Mouse (Mus musculus): Measurements from ENCODE around the gene Rapgef1. TPM values are rescaled to one million over a fixed set of nuclear protein-coding genes. Genes with fewer than 3 reads are reported as not detected.

Gene Rapgef1
- polyA plus RNA-seq, 1 experiment from 2014 or later, result 11.3 TPM

DNA sequence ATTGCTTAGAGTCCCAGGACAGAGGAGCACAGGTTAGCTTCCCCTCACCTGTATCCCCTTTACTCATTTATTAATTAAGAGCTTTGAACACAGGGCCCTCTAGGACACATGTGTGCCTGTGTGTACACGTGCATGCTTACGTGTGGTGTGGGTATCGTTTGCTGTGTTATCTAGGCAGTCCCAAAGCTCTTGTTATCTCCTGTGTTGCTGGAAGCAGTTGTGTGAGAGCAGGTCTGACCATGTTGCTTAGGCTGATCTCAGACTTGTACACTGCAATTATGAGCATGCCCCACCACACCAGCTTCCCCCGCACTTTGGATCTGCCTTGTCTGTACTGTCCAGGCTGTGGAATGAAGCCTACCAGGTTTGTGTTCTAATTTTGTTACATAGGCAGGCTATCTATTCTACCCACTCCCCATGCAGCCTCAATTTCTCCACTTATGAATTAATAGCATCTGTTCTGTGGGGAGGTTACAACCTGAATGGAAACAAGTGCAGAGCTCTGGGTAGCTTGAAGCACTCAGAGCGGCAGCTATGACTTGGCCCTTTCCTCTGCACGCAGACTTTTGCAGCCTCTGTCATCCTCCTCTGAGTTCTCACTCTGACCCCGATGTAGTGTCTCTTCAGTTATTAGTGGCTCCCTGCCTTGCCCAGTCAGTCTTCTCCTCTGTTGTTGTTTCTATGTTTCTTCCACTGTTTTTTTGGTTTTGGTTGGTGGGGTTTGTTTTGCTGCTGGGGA, 63.9 kb downstream of the Rapgef1 start:
- no peak overlapping the region for H3K9ac ChIP-seq (ENCODE audit: low read length)
- 75% methylated on average over 7 of the region's 7 CpGs for WGBS
- H3K4me1 ChIP-seq (ENCODE audit: control insufficient read depth, insufficient read depth, low read length), result no peaks in the 10 kb centered on the region
- H3K4me2 ChIP-seq (ENCODE audit: low read depth, low read length), result no peak overlapping the region
- H3K27ac ChIP-seq (ENCODE audit: low read length), result no peak overlapping the region
- no peak overlapping the region for H3K4me3 ChIP-seq (ENCODE audit: low read length)
- no peaks in the 10 kb centered on the region for H3K9me3 ChIP-seq (replicated peaks; ENCODE audit: control insufficient read depth, low read length)
- ATAC-seq (replicated peaks; ENCODE audit: extremely low read depth, insufficient read depth, low FRiP score), result no peak
- H3K36me3 ChIP-seq (ENCODE audit: control insufficient read depth, insufficient read depth), result no peaks in the 10 kb centered on the region
- no peaks in the 10 kb centered on the region for H3K27me3 ChIP-seq (ENCODE audit: control insufficient read depth, insufficient read depth, low read length)

- Histone ChIP-seq H3K9me3 (replicated peaks; ENCODE audit: control insufficient read depth, low read length) (no peaks in the 10 kb centered on the region), H3K27me3 (ENCODE audit: control insufficient read depth, insufficient read depth, low read length) (no peaks in the 10 kb centered on the region), H3K4me3 (ENCODE audit: low read length) (no peak overlapping the region), H3K4me2 (ENCODE audit: low read depth, low read length) (no peak overlapping the region), H3K36me3 (ENCODE audit: control insufficient read depth, insufficient read depth) (peaks cover 4% of the 10 kb centered on the region; the same call in 1 of the 2 replicates), H3K9ac (ENCODE audit: low read length) (no peak overlapping the region), H3K4me1 (ENCODE audit: control insufficient read depth, insufficient read depth, low read length) (peaks cover 4% of the 10 kb centered on the region; the same call in 1 of the 2 replicates), H3K27ac (ENCODE audit: low read length) (no peak overlapping the region)
- WGBS, result 53% methylated on average over 2 of the region's 2 CpGs
- ATAC-seq (replicated peaks; ENCODE audit: extremely low read depth, insufficient read depth, low FRiP score), result no peak
These were observed 65.0 kb downstream of the Rapgef1 start for GRCm38 (mm10) chr2:29684498-29684897.

- H3K27me3 ChIP-seq (ENCODE audit: control insufficient read depth, insufficient read depth, low read length), result no peaks in the 10 kb centered on the region
- no peaks in the 10 kb centered on the region for H3K9me3 ChIP-seq (replicated peaks; ENCODE audit: control insufficient read depth, low read length)
- no peak overlapping the region for H3K4me2 ChIP-seq (ENCODE audit: low read depth, low read length)
- no peak for ATAC-seq (replicated peaks; ENCODE audit: extremely low read depth, insufficient read depth, low FRiP score)
- no peak overlapping the region for H3K27ac ChIP-seq (ENCODE audit: low read length)
- no peak overlapping the region for H3K9ac ChIP-seq (ENCODE audit: low read length)
- peaks cover 17% of the 10 kb centered on the region for H3K36me3 ChIP-seq (ENCODE audit: control insufficient read depth, insufficient read depth)
- peaks cover 7% of the 10 kb centered on the region for H3K4me1 ChIP-seq (ENCODE audit: control insufficient read depth, insufficient read depth, low read length)
- WGBS, result 52% methylated on average over 7 of the region's 7 CpGs
- no peak overlapping the region for H3K4me3 ChIP-seq (ENCODE audit: low read length)
These were observed 69.5 kb downstream of the Rapgef1 start for GRCm38 (mm10) chr2:29689014-29689413.

DNA sequence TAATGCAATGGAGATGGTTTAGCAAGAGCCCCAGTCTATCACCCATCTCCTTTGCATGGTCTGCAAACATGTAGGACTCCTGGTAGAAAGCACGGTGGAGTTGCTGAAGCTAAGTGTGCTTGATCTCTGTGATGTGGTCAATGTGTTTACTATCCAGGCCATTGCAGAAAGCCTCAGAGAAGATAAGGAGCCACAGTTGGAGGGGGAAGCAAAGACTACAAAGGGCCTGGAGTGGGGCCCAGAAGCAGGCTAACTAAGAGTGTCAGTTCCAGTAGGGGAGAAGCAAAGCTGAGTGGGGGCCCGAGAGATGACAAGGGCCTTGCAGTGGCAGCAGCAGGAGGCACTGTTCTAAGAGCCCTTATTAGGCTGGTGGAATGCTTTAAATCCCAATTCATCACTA, 70.0 kb downstream of the Rapgef1 start:
- WGBS, result 27% methylated on average over 2 of the region's 2 CpGs
- ATAC-seq (replicated peaks; ENCODE audit: extremely low read depth, insufficient read depth, low FRiP score), result no peak
- peaks cover 17% of the 10 kb centered on the region for H3K36me3 ChIP-seq (ENCODE audit: control insufficient read depth, insufficient read depth)
- H3K4me3 ChIP-seq (ENCODE audit: low read length), result no peak overlapping the region
- no peak overlapping the region for H3K9ac ChIP-seq (ENCODE audit: low read length)
- peaks cover 7% of the 10 kb centered on the region for H3K4me1 ChIP-seq (ENCODE audit: control insufficient read depth, insufficient read depth, low read length)
- no peaks in the 10 kb centered on the region for H3K9me3 ChIP-seq (replicated peaks; ENCODE audit: control insufficient read depth, low read length)
- no peak overlapping the region for H3K27ac ChIP-seq (ENCODE audit: low read length)
- no peaks in the 10 kb centered on the region for H3K27me3 ChIP-seq (ENCODE audit: control insufficient read depth, insufficient read depth, low read length)
- H3K4me2 ChIP-seq (ENCODE audit: low read depth, low read length), result no peak overlapping the region

DNA sequence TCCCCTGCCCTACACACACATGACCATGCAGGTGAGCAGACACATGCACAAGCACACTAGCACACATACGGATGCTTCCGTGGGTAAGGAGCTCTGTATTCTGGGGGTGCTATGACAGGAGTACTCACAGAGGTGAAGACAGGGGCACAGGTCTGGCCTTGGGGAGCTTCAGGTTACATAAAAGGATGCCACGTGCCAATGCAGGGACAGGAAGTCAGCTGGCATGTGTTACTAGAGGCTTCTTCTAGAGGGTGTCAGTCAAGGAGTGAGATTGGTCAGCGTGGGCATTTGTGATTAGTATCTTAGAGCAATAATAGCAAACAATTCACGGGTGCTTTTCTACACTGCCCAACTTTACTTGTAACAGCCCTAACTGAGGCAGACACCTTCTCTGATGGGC, 71.5 kb downstream of the Rapgef1 start:
- Histone ChIP-seq H3K4me3 (ENCODE audit: low read length) (no peak overlapping the region), H3K9ac (ENCODE audit: low read length) (no peak overlapping the region), H3K27me3 (ENCODE audit: control insufficient read depth, insufficient read depth, low read length) (no peaks in the 10 kb centered on the region), H3K27ac (ENCODE audit: low read length) (no peak overlapping the region), H3K4me1 (ENCODE audit: control insufficient read depth, insufficient read depth, low read length) (peaks cover 7% of the 10 kb centered on the region), H3K9me3 (replicated peaks; ENCODE audit: control insufficient read depth, low read length) (no peaks in the 10 kb centered on the region), H3K4me2 (ENCODE audit: low read depth, low read length) (no peak overlapping the region), H3K36me3 (ENCODE audit: control insufficient read depth, insufficient read depth) (peaks cover 17% of the 10 kb centered on the region)
- no peak for ATAC-seq (replicated peaks; ENCODE audit: extremely low read depth, insufficient read depth, low FRiP score)
- WGBS, result 62% methylated on average over 5 of the region's 5 CpGs

DNA sequence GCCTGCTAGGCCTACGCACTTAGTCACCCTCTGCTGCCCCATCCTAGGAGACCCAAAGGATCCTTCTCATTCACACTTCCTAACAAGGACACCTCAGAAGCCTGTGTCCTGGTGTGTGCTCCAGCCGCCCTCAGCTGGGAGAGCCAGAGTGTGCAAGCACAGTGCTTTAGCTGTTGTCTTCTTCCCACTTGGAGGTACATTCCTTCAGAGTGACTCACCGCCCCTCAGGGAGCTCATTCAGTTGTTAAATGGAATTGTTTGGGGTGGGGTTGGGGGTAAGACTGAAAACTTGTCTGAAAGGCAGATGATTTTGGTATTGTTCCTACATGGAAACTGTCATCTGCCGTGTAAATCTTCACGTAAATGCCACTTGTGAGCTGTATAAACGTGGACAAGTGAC, 72.0 kb downstream of the Rapgef1 start:
- Histone ChIP-seq H3K4me2 (ENCODE audit: low read depth, low read length) (no peak overlapping the region), H3K4me1 (ENCODE audit: control insufficient read depth, insufficient read depth, low read length) (peaks cover 7% of the 10 kb centered on the region), H3K36me3 (ENCODE audit: control insufficient read depth, insufficient read depth) (peaks cover 21% of the 10 kb centered on the region), H3K9me3 (replicated peaks; ENCODE audit: control insufficient read depth, low read length) (no peaks in the 10 kb centered on the region), H3K27ac (ENCODE audit: low read length) (no peak overlapping the region), H3K9ac (ENCODE audit: low read length) (no peak overlapping the region), H3K27me3 (ENCODE audit: control insufficient read depth, insufficient read depth, low read length) (no peaks in the 10 kb centered on the region), H3K4me3 (ENCODE audit: low read length) (no peak overlapping the region)
- WGBS, result 58% methylated on average over 6 of the region's 6 CpGs
- ATAC-seq (replicated peaks; ENCODE audit: extremely low read depth, insufficient read depth, low FRiP score), result peak; percentile 70

DNA sequence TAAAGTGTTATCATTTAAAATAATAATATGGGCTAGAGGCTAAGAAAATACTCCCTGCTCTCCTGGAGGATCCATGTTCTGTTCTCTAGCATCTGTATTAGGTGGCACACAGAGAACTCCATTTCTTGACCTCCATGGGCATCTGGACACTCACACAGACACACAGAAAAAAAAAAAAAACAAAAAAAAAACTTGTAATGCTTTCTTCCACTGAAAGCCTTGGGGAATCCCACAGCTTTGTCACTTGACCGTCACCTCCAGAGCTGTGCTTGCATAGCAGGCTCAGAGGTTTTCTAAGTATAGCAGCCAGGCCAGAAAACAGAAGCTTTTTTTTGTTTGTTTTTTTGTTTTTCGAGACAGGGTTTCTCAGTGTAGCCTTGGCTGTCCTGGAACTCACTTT, 72.7 kb downstream of the Rapgef1 start:
- Histone ChIP-seq H3K36me3 (ENCODE audit: control insufficient read depth, insufficient read depth) (peaks cover 21% of the 10 kb centered on the region), H3K27me3 (ENCODE audit: control insufficient read depth, insufficient read depth, low read length) (no peaks in the 10 kb centered on the region), H3K9ac (ENCODE audit: low read length) (no peak overlapping the region), H3K4me2 (ENCODE audit: low read depth, low read length) (no peak overlapping the region), H3K9me3 (replicated peaks; ENCODE audit: control insufficient read depth, low read length) (no peaks in the 10 kb centered on the region), H3K4me1 (ENCODE audit: control insufficient read depth, insufficient read depth, low read length) (peaks cover 7% of the 10 kb centered on the region), H3K4me3 (ENCODE audit: low read length) (no peak overlapping the region), H3K27ac (ENCODE audit: low read length) (no peak overlapping the region)
- WGBS, result 87% methylated on average over 2 of the region's 2 CpGs
- ATAC-seq (replicated peaks; ENCODE audit: extremely low read depth, insufficient read depth, low FRiP score), result no peak

DNA sequence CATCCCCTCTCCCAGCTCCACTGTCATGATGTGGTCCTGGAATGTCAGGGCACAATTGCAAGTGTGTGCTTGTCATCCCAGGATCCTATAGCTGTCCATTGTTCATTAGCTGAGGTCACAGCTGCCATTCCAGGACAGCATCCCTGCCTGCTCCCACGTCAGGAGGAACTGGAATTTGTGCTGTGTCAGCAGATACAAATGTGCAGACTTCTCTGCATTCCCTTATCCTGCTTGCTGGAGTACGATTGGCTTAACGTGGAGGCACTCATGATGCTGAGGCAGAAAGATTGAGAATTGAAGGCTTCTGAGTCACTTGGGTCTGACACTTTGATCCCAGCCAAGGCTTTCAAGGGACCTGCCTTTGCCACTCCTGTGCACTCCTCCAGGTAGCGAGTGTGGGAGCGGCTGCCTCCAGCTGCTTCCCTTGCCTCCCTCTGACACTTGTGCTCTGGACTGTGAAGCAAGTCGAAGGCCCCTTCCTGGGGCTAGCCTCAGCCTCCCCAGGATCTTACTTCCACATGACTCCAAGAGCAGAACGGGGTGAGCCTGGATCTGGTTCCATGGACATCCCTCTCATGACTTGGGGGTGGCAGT, 76.8 kb downstream of the Rapgef1 start:
- WGBS, result 75% methylated on average over 7 of the region's 7 CpGs

GRCm38 (mm10) chr2:29698421-29699290, 79.1 kb downstream of the Rapgef1 start:
- H3K4me2 ChIP-seq (ENCODE audit: low read depth, low read length), result no peak overlapping the region
- 69% methylated on average over 6 of the region's 6 CpGs for WGBS
- ATAC-seq (replicated peaks; ENCODE audit: extremely low read depth, insufficient read depth, low FRiP score), result no peak
- H3K9ac ChIP-seq (ENCODE audit: low read length), result no peak overlapping the region
- H3K27me3 ChIP-seq (ENCODE audit: control insufficient read depth, insufficient read depth, low read length), result no peaks in the 10 kb centered on the region
- H3K9me3 ChIP-seq (replicated peaks; ENCODE audit: control insufficient read depth, low read length), result no peaks in the 10 kb centered on the region
- H3K4me3 ChIP-seq (ENCODE audit: low read length), result no peak overlapping the region
- no peaks in the 10 kb centered on the region for H3K4me1 ChIP-seq (ENCODE audit: control insufficient read depth, insufficient read depth, low read length)
- no peak overlapping the region for H3K27ac ChIP-seq (ENCODE audit: low read length)
- peaks cover 39% of the 10 kb centered on the region for H3K36me3 ChIP-seq (ENCODE audit: control insufficient read depth, insufficient read depth)

More for the DNA sequence above, 76.8 kb downstream of the Rapgef1 start:
- Histone ChIP-seq H3K36me3 (ENCODE audit: control insufficient read depth, insufficient read depth) (peaks cover 35% of the 10 kb centered on the region), H3K4me2 (ENCODE audit: low read depth, low read length) (no peak overlapping the region), H3K9ac (ENCODE audit: low read length) (no peak overlapping the region), H3K4me3 (ENCODE audit: low read length) (no peak overlapping the region), H3K4me1 (ENCODE audit: control insufficient read depth, insufficient read depth, low read length) (no peaks in the 10 kb centered on the region), H3K27me3 (ENCODE audit: control insufficient read depth, insufficient read depth, low read length) (no peaks in the 10 kb centered on the region), H3K9me3 (replicated peaks; ENCODE audit: control insufficient read depth, low read length) (no peaks in the 10 kb centered on the region), H3K27ac (ENCODE audit: low read length) (no peak overlapping the region)
- no peak for ATAC-seq (replicated peaks; ENCODE audit: extremely low read depth, insufficient read depth, low FRiP score)

All from heart, embryonic 16.5 days (tissue).